Mouse (Mus musculus): ENCODE data around the gene Nyap2.
"Not testable (repeated sequence)": the region's sequence is repeated elsewhere in the genome, so short reads cannot be mapped to it uniquely, and the experiment has no call there.

Gene Nyap2

DNA sequence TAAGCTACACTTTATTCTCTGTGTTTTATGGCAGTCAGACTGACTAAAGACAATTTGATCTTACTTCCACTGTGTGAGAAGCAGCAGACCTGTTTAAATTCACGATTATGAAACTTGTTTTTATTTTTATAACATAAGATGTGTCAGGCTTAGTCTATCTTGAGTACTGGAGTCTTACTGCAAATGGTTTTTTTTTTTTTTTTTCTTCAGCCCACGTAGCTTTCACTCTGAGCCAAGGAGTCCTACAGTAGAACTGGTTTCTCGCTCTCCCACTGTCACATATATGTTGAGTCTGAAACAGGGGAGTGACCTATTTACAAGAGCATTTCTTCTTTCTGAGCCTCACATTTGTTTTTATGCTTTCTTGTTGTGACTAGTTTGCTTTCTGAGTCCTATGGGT lies 103.9 kb downstream of the Nyap2 start:
- no peak for DNase-seq (ENCODE audit: low spot score in 2 of 2)

- no peak for DNase-seq (ENCODE audit: low spot score in 2 of 2)
Observed at GRCm38 (mm10) chr1:81209536-81209935, 132.8 kb downstream of the Nyap2 start.

GRCm38 (mm10) chr1:81211491-81211890 lies 134.7 kb downstream of the Nyap2 start:
- DNase-seq (ENCODE audit: low spot score in 2 of 2), result no peak

- no peak for DNase-seq (ENCODE audit: low spot score in 2 of 2)
Observed at GRCm38 (mm10) chr1:81219790-81220189, 143.0 kb downstream of the Nyap2 start.

GRCm38 (mm10) chr1:81231759-81232406 lies 155.1 kb downstream of the Nyap2 start:
- no peak for DNase-seq (ENCODE audit: low spot score in 2 of 2)

DNA sequence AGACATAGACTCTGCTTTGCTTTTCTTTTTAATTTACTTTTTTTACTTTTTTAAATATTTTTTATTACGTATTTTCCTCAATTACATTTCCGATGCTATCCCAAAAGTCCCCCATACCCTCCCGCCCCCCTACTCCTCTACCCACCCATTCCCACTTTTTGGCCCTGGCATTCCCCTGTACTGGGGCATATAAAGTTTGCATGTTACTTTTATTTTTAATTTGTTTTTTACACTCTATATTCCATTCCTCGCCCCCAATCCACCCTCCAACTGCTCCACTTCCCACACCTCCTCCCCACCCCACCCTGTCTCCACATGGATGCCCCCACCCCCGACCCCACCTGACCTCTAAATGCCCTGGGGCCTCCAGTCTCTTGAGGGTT lies 155.6 kb downstream of the Nyap2 start:
- not testable (repeated sequence) for DNase-seq (ENCODE audit: low spot score in 2 of 2)

- DNase-seq (ENCODE audit: low spot score in 2 of 2), result no peak
Observed at GRCm38 (mm10) chr1:81248447-81249205, 171.9 kb downstream of the Nyap2 start.

DNA sequence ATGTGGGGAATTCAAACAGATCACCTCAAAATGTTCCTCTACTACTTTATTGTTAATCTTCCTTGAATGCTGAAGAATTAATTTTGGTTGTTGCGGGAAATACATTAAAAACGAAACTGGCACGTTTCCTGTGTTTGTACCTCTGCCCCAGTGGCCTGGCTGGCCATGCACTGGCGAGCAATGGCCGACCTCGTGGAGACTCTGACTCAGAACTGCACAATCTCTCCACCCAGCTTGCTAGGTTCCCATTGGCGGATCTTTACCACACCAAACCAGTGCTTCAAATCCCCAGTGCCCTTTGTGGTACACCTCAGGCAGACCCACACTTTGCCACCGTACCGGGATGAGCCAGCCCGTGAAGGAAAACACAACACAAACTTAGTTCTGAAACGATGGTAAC lies 173.3 kb downstream of the Nyap2 start:
- DNase-seq (ENCODE audit: low spot score in 2 of 2), result no peak

DNA sequence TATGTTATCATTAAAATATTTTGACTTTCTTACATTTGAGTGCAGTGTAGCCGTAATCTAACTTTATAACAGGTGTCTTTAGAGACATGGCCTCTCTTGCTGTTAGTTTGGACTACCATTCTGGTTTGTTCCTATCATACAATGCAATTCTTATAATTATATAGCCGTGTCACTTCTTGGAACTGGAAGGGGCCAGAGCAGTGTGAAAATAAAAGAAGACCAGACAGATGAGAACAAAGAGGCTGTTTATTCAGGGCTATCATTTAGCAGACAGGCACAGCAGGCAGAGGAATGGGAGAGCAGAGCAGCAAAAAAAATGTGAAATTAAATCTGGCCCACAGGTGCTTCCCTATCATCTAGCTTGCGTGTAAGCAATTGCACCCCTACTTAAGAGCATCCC lies 189.7 kb downstream of the Nyap2 start:
- no peak for DNase-seq (ENCODE audit: low spot score in 2 of 2)

- DNase-seq (ENCODE audit: low spot score in 2 of 2), result peak in 1 of 2 experiments; percentile 21
Observed at GRCm38 (mm10) chr1:81280978-81281377, 204.2 kb downstream of the Nyap2 start.

DNA sequence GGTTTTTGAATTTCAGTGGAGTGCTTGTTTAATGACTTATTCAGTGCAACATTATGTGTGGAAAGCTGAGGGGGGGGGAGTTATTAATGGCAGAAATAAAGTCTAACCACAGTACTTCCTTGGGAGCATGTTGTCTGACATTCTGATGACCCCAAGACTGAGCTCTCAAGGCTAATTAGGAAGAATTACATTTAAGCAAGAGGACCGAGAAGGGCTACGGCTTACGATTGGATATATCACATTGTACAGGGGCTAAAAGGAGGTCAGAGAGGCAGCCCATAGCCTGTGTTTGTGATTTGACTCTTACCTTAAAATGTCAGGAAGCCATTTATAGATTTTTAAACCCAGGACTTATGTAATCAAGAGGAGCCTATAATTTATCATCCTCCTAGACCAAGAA lies 208.9 kb downstream of the Nyap2 start:
- no peak for DNase-seq (ENCODE audit: low spot score in 2 of 2)

DNA sequence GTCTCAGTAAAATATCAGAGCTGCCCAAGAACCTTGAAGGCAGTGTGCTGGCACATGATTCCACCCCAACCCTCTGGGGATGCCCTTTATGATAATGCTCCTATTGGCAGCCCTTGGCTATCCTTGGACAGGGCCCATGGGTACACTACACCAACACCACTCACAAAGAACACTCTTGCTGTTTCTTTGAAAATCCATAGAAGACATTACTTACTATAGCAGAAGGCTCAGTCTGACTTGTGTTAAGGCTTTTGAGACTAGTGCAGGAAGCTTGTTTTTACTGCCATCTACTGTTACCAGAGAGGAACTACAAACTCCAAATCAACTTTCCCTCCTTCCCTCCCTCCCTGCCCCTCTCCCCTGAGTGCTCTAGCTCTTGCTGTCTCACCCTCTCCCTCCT lies 210.3 kb downstream of the Nyap2 start:
- DNase-seq (ENCODE audit: low spot score in 2 of 2), result no peak

DNA sequence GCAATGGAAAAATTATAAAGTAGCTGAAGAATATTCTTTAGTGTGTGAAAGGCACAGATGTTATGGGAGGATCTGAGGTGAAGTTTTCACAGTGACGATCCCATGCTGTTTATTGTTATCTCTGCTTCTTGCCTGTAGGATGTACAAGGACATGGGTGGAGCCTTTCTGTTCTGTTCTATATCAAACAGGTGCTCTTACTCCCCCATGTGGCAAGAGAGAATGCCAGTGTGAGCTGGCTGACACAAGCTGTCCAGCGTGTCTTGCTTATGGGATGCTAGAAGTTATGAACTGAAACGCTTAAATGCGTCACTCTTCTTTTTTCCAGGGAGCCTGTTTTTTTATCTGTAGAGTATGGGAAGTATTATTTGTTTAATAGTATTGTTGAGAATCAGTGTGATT lies 224.0 kb downstream of the Nyap2 start:
- DNase-seq (ENCODE audit: low spot score in 2 of 2), result no peak

DNA sequence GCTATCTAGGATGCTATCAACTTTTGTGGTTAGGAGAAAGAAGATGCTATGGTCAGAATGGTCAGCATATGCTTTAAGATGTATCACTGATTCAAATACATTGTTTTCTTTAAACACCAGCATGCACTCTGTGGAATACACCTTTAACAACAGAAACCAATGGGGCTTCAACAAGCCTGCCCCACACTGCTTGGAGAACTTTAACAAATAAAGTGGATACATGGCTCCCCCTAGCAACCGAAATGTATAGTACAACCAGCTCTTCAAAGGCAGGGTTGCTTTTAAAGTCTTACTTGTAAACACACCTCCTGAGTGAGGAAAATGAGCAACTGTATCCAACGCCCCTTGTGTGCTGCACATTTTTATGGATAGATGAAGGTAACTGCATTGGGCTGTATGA lies 224.9 kb downstream of the Nyap2 start:
- peak in 1 of 2 experiments; percentile 24 for DNase-seq (ENCODE audit: low spot score in 2 of 2)

DNA sequence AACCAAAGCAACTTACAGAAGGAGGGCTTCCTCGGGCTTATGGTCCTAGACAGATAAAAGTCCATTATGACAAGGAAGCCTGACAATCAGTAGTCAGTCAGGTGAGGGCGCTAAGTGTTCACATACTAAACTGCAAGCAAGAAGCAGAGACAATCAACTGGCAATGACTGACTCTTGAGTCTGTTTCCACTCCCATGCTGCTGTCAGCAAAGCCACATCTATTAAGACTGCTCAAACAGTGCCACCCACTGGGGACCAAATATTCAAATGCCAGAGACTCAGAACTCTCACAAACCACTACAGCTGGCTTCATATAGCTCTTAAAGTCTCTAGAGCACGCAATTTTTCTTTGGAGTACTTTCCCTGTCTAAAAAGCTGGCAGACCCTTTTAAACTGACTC lies 226.6 kb downstream of the Nyap2 start:
- no peak for DNase-seq (ENCODE audit: low spot score in 2 of 2)

DNA sequence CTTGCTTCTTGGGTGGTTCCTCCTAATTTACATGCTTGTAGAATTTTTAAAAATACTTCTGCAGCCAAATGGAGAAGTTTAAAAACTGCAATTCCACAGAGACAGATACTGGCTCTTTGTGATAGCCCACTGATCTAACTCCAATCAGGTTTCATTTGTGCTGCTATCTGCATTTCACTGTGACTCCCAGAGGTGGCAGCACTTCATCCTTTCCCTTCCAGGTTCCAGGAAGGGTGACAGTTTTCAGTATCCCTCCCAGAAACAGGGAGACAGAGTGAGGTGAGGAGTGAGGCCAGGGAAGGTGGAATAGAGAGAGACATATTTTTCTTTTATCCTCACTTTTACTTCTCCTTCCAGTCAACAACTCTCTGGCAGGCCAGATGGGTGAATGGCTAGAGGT lies 230.7 kb downstream of the Nyap2 start:
- no peak for DNase-seq (ENCODE audit: low spot score in 2 of 2)

DNA sequence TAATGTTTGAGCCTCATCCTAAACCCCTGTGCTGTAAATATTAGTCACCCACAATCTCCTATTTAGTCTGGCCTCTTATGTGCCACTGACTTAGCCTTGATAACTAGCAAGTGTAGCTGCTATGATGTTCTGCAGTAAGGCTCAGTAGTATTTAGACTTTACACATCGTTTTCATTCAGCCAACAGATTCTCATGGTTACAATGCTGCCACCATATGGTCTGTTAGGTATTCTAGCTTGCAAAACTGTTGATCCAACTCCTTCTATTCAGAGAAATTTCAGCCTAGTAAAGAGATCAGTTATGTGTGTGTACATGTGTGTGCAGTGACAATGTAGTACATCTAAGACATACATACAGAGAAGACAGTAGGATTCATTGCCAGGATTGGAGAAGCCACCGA lies 231.2 kb downstream of the Nyap2 start:
- DNase-seq (ENCODE audit: low spot score in 2 of 2), result no peak

GRCm38 (mm10) chr1:81310087-81310626 lies 233.4 kb downstream of the Nyap2 start:
- DNase-seq (ENCODE audit: low spot score in 2 of 2), result peak; percentile 31 to 62

- DNase-seq (ENCODE audit: low spot score in 2 of 2), result peak; percentile 36 to 69
Observed at GRCm38 (mm10) chr1:81316403-81316994, 239.7 kb downstream of the Nyap2 start.

DNA sequence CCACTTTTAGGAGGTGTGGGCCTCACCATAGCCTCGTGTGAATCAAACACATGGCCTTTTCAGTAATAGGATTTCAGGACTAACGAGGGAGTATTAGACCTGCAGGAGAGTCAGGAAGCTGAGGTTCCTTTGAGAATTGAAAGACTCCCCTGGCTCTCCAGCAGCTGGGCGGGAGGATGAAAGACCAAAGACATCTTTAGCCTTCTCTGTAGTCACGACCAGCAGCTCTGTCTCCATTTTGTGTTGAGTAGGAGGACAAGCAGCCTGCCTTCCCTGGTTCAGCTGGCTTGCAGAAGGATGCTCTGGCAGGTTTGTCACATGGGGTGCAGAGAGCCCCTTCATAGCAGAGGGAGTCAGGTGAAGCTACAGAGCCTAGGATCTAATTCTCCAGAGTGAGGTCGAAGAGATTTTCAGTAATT lies 240.3 kb downstream of the Nyap2 start:
- DNase-seq (ENCODE audit: low spot score in 2 of 2), result peak in 1 of 2 experiments; percentile 11

DNA sequence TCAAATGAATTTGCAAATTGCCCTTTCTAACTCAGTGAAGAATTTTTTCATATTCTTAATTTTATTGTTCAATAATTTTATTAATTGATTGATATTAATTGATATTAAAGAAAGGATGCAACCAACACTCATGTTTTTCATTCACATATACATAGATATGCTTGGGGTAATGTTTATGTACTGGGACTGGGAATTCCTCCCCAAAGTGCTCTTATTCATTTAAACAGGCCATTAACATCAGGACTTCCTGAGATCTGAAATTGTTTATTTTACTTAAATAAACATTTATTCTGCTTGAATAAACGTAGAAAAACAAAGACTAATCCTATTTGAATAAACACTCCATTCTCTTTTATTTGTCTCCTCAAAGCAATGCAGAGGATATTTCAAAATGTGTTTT lies 311.0 kb downstream of the Nyap2 start:
- DNase-seq (ENCODE audit: low spot score in 2 of 2), result no peak

Measured in frontal cortex, postnatal 10 days (tissue).